Mouse (Mus musculus): ENCODE measurements around the gene Psenen. TPM values are rescaled to one million over a fixed set of nuclear protein-coding genes. Genes with fewer than 3 reads are reported as not detected.

Gene Psenen
- 104 and 106 TPM in 2 replicates for polyA plus RNA-seq (2015; fragmentation: Nextera tagmentation; extraction: Ambion mirVana)

GRCm38 (mm10) chr7:30563117-30563905 is at the start of gene Psenen, which contains the start of the genes U2af1l4 and Gm49396:
Gene Psenen (minus strand): TSS chr7:30563627.
Gene U2af1l4 (plus strand): TSS chr7:30563301.
Gene Gm49396 (plus strand): TSS chr7:30563344.
- ATAC-seq (replicated peaks; ENCODE audit: insufficient number of reproducible peaks, insufficient read depth, low FRiP score, low read depth) = peak; percentile 89
- H3K9me3 ChIP-seq (replicated peaks) = no peaks in the 10 kb centered on the region
- peaks cover 31% of the 10 kb centered on the region for H3K4me1 ChIP-seq (replicated peaks)
- H3K27ac ChIP-seq = peak within 1 kb of the TSS; percentile 99
- peak within 1 kb of the TSS; percentile 67 for H3K4me2 ChIP-seq
- WGBS = under 1% methylated on average over 45 of the region's 45 CpGs
- H3K9ac ChIP-seq = peak within 1 kb of the TSS; percentile 93
- H3K4me3 ChIP-seq = peak within 1 kb of the TSS; percentile 95
- H3K36me3 ChIP-seq = peaks cover 27% of the 10 kb centered on the region
- no peaks in the 10 kb centered on the region for H3K27me3 ChIP-seq

GRCm38 (mm10) chr7:30612654-30613402 is 49.4 kb upstream of the Psenen start, which contains the start of gene Upk1a:
Gene Upk1a (minus strand): TSS chr7:30612847.
- no peak within 1 kb of the TSS for H3K27ac ChIP-seq
- no peak within 1 kb of the TSS for H3K9ac ChIP-seq
- no peaks in the 10 kb centered on the region for H3K27me3 ChIP-seq
- peaks cover 21% of the 10 kb centered on the region for H3K36me3 ChIP-seq
- no peaks in the 10 kb centered on the region for H3K9me3 ChIP-seq (replicated peaks)
- no peak for ATAC-seq (replicated peaks; ENCODE audit: insufficient number of reproducible peaks, insufficient read depth, low FRiP score, low read depth)
- H3K4me2 ChIP-seq = no peak within 1 kb of the TSS
- H3K4me3 ChIP-seq = no peak within 1 kb of the TSS
- WGBS = 68% methylated on average over 8 of the region's 8 CpGs
- H3K4me1 ChIP-seq (replicated peaks) = peaks cover 10% of the 10 kb centered on the region

GRCm38 (mm10) chr7:30610043-30610442 is 46.6 kb upstream of the Psenen start:
- H3K27ac ChIP-seq = peak overlapping the region; percentile 48
- no peak overlapping the region for H3K9ac ChIP-seq
- H3K4me1 ChIP-seq (replicated peaks) = peaks cover 10% of the 10 kb centered on the region
- no peaks in the 10 kb centered on the region for H3K27me3 ChIP-seq
- H3K4me2 ChIP-seq = peak overlapping the region; percentile 10; the same call in 1 of the 2 replicates
- no peaks in the 10 kb centered on the region for H3K36me3 ChIP-seq
- no peaks in the 10 kb centered on the region for H3K9me3 ChIP-seq (replicated peaks)
- WGBS = 39% methylated on average over 7 of the region's 7 CpGs
- H3K4me3 ChIP-seq = no peak overlapping the region
- peak; percentile 86 for ATAC-seq (replicated peaks; ENCODE audit: insufficient number of reproducible peaks, insufficient read depth, low FRiP score, low read depth)

- no peak for ATAC-seq (replicated peaks; ENCODE audit: insufficient number of reproducible peaks, insufficient read depth, low FRiP score, low read depth)
- no peak overlapping the region for H3K9ac ChIP-seq
- WGBS = 54% methylated on average over 16 of the region's 16 CpGs
- H3K4me1 ChIP-seq (replicated peaks) = peaks cover 10% of the 10 kb centered on the region
- no peaks in the 10 kb centered on the region for H3K9me3 ChIP-seq (replicated peaks)
- no peak overlapping the region for H3K4me2 ChIP-seq
- H3K27me3 ChIP-seq = no peaks in the 10 kb centered on the region
- no peak overlapping the region for H3K27ac ChIP-seq
- no peak overlapping the region for H3K4me3 ChIP-seq
- no peaks in the 10 kb centered on the region for H3K36me3 ChIP-seq
These were observed 45.0 kb upstream of the Psenen start for GRCm38 (mm10) chr7:30608476-30608875.

GRCm38 (mm10) chr7:30607706-30608309 is 44.4 kb upstream of the Psenen start:
- Histone ChIP-seq H3K9me3 (replicated peaks) (no peaks in the 10 kb centered on the region), H3K36me3 (no peaks in the 10 kb centered on the region), H3K4me2 (no peak overlapping the region), H3K9ac (no peak overlapping the region), H3K27ac (no peak overlapping the region), H3K27me3 (no peaks in the 10 kb centered on the region), H3K4me1 (replicated peaks) (peaks cover 10% of the 10 kb centered on the region), H3K4me3 (no peak overlapping the region)
- 25% methylated on average over 8 of the region's 8 CpGs for WGBS
- no peak for ATAC-seq (replicated peaks; ENCODE audit: insufficient number of reproducible peaks, insufficient read depth, low FRiP score, low read depth)

- H3K9ac ChIP-seq = no peak overlapping the region
- H3K36me3 ChIP-seq = no peaks in the 10 kb centered on the region
- H3K9me3 ChIP-seq (replicated peaks) = no peaks in the 10 kb centered on the region
- H3K4me1 ChIP-seq (replicated peaks) = peaks cover 10% of the 10 kb centered on the region
- no peak overlapping the region for H3K4me3 ChIP-seq
- no peaks in the 10 kb centered on the region for H3K27me3 ChIP-seq
- no peak for ATAC-seq (replicated peaks; ENCODE audit: insufficient number of reproducible peaks, insufficient read depth, low FRiP score, low read depth)
- H3K4me2 ChIP-seq = no peak overlapping the region
- 81% methylated on average over 8 of the region's 8 CpGs for WGBS
- H3K27ac ChIP-seq = no peak overlapping the region
These were observed 41.5 kb upstream of the Psenen start for GRCm38 (mm10) chr7:30604944-30605343.

- Histone ChIP-seq H3K9ac (no peak overlapping the region), H3K27ac (no peak overlapping the region), H3K36me3 (no peaks in the 10 kb centered on the region), H3K4me1 (replicated peaks) (peaks cover 10% of the 10 kb centered on the region), H3K27me3 (no peaks in the 10 kb centered on the region), H3K9me3 (replicated peaks) (no peaks in the 10 kb centered on the region), H3K4me2 (no peak overlapping the region), H3K4me3 (no peak overlapping the region)
- 61% methylated on average over 8 of the region's 8 CpGs for WGBS
- ATAC-seq (replicated peaks; ENCODE audit: insufficient number of reproducible peaks, insufficient read depth, low FRiP score, low read depth) = no peak
These were observed 41.0 kb upstream of the Psenen start for GRCm38 (mm10) chr7:30604424-30604823.

- H3K27ac ChIP-seq = no peak overlapping the region
- WGBS = 30% methylated on average over 3 of the region's 3 CpGs
- H3K4me3 ChIP-seq = no peak overlapping the region
- no peaks in the 10 kb centered on the region for H3K36me3 ChIP-seq
- H3K4me2 ChIP-seq = no peak overlapping the region
- no peaks in the 10 kb centered on the region for H3K9me3 ChIP-seq (replicated peaks)
- H3K27me3 ChIP-seq = no peaks in the 10 kb centered on the region
- no peak for ATAC-seq (replicated peaks; ENCODE audit: insufficient number of reproducible peaks, insufficient read depth, low FRiP score, low read depth)
- no peak overlapping the region for H3K9ac ChIP-seq
- peaks cover 10% of the 10 kb centered on the region for H3K4me1 ChIP-seq (replicated peaks)
These were observed 39.2 kb upstream of the Psenen start for GRCm38 (mm10) chr7:30602583-30602982.

GRCm38 (mm10) chr7:30600651-30601050 is 37.2 kb upstream of the Psenen start:
- Histone ChIP-seq H3K36me3 (no peaks in the 10 kb centered on the region), H3K4me2 (peak overlapping the region; percentile 37), H3K4me3 (no peak overlapping the region), H3K4me1 (replicated peaks) (peaks cover 10% of the 10 kb centered on the region), H3K27ac (peak overlapping the region; percentile 46), H3K27me3 (no peaks in the 10 kb centered on the region), H3K9ac (no peak overlapping the region), H3K9me3 (replicated peaks) (no peaks in the 10 kb centered on the region)
- no peak for ATAC-seq (replicated peaks; ENCODE audit: insufficient number of reproducible peaks, insufficient read depth, low FRiP score, low read depth)
- WGBS = 61% methylated on average over 7 of the region's 7 CpGs

GRCm38 (mm10) chr7:30599933-30600353 is 36.5 kb upstream of the Psenen start:
- peak overlapping the region; percentile 46 for H3K27ac ChIP-seq
- peak; percentile 92 for ATAC-seq (replicated peaks; ENCODE audit: insufficient number of reproducible peaks, insufficient read depth, low FRiP score, low read depth)
- H3K9ac ChIP-seq = no peak overlapping the region

GRCm38 (mm10) chr7:30598786-30599185 is 35.4 kb upstream of the Psenen start, which contains the start of gene Zbtb32:
Gene Zbtb32 (minus strand): TSS chr7:30598909.
- Histone ChIP-seq H3K4me3 (no peak within 1 kb of the TSS), H3K36me3 (no peaks in the 10 kb centered on the region), H3K27ac (peak within 1 kb of the TSS; percentile 35; the same call in 1 of the 2 replicates), H3K4me2 (peak within 1 kb of the TSS; percentile 39), H3K4me1 (replicated peaks) (peaks cover 10% of the 10 kb centered on the region), H3K9ac (no peak within 1 kb of the TSS), H3K9me3 (replicated peaks) (no peaks in the 10 kb centered on the region), H3K27me3 (0 out of 2 replicates have a peak, but pooled peaks cover 2% of the 10 kb centered on the region)
- ATAC-seq (replicated peaks; ENCODE audit: insufficient number of reproducible peaks, insufficient read depth, low FRiP score, low read depth) = no peak
- 90% methylated on average over 12 of the region's 12 CpGs for WGBS

More at GRCm38 (mm10) chr7:30599933-30600353, 36.5 kb upstream of the Psenen start:
- Histone ChIP-seq H3K27me3 (no peaks in the 10 kb centered on the region), H3K4me1 (replicated peaks) (peaks cover 10% of the 10 kb centered on the region), H3K4me2 (peak overlapping the region; percentile 39), H3K4me3 (0 out of 2 replicates have a peak overlapping the region, but pooled peaks have one; percentile 15), H3K9me3 (replicated peaks) (no peaks in the 10 kb centered on the region), H3K36me3 (no peaks in the 10 kb centered on the region)
- WGBS = 2% methylated on average over 16 of the region's 16 CpGs

Measured in heart, embryonic 15.5 days (tissue).